Mouse (Mus musculus): ENCODE data around the gene Ficd. TPM values are rescaled to one million over a fixed set of nuclear protein-coding genes. Genes with fewer than 3 reads are reported as not detected.

The Ficd gene
- polyA plus RNA-seq, 1 experiment: 8.5 TPM

DNA sequence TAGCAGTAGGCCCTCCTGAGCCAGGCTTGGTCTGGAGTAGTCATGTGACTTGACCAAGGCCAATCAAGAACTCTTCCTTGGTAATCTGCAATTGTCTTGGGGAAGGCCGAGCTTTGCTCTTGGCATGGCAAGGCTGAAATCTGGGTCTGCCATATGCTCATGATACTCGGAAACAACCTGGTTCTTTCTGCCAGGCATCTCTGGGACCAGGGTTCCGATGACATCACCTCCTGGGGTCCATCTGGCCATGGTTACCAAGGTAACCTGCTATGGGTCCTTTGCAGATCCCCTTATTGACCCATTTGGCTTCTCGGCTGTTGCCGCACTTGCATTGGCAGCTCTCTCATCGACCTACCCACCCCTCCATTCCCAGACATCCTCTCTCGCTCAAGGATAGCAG is 7.6 kb upstream of the Ficd start:
- no peak for TF ChIP-seq POLR2A (IDR thresholded peaks at IDR 0.05; ENCODE audit: extremely low read depth, insufficient read depth, low read length)
- H3K4me1 ChIP-seq (ENCODE audit: control insufficient read depth, insufficient read depth, low read length): peaks cover 3% of the 10 kb centered on the region
- H3K27ac ChIP-seq (ENCODE audit: insufficient read depth, low read length): no peak overlapping the region
- H3K4me3 ChIP-seq (ENCODE audit: insufficient read depth, low read length): no peak overlapping the region

DNA sequence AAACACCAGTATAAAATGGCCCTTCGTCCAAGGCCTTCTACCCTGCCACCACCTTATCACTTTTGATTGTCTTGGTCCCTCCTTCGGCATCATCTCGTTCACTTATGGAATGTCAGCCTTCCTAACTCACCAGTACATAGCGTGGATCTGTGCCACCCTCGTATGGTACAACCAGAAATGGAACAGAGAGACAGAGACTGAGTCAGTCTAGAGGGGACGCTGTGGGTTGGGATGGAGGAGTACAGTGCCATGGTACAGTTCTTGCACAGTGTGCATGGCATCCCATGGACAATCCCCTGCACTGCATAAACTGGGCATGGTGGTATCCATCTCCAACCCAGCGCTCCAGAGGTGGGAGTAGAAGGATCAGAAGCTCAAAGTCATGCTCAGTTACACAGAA is 6.9 kb upstream of the Ficd start:
- no peak overlapping the region for H3K4me3 ChIP-seq (ENCODE audit: insufficient read depth, low read length)
- no peak overlapping the region for H3K27ac ChIP-seq (ENCODE audit: insufficient read depth, low read length)
- TF ChIP-seq CTCF (IDR thresholded peaks at IDR 0.05; ENCODE audit: extremely low read depth, insufficient read depth, low read length): no peak
- TF ChIP-seq POLR2A (IDR thresholded peaks at IDR 0.05; ENCODE audit: extremely low read depth, insufficient read depth, low read length): no peak
- peaks cover 3% of the 10 kb centered on the region for H3K4me1 ChIP-seq (ENCODE audit: control insufficient read depth, insufficient read depth, low read length)

DNA sequence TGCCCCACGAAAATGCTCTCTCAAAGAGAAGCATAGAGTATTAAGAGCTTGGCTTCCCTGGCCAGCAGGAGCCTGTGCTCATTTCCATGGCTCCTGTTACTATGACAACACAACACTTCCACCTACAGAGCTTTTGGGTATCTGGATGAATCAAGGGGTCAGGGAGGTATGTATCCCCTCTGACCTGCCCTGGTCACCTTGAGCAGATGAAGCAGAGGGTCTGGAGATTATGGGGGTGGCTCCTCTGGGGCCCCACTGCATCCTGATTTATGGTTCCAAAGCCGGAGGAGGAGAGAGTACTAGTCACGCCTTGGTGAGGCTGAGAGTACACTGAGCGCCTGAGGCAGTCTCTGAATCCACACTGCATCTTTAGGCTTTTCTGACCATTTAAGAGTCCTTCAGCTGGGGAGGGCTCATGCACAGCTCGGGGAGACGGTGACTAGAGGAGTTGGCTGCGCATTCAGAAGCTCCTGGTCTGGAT is 4.9 kb upstream of the Ficd start:
- Histone ChIP-seq H3K4me3 (ENCODE audit: insufficient read depth, low read length) (no peak overlapping the region), H3K27ac (ENCODE audit: insufficient read depth, low read length) (no peak overlapping the region), H3K4me1 (ENCODE audit: control insufficient read depth, insufficient read depth, low read length) (peaks cover 3% of the 10 kb centered on the region)
- TF ChIP-seq POLR2A (IDR thresholded peaks at IDR 0.05; ENCODE audit: extremely low read depth, insufficient read depth, low read length) (0 out of 2 replicates have a peak, but pooled peaks have one; percentile 20), CTCF (IDR thresholded peaks at IDR 0.05; ENCODE audit: extremely low read depth, insufficient read depth, low read length) (no peak)

DNA sequence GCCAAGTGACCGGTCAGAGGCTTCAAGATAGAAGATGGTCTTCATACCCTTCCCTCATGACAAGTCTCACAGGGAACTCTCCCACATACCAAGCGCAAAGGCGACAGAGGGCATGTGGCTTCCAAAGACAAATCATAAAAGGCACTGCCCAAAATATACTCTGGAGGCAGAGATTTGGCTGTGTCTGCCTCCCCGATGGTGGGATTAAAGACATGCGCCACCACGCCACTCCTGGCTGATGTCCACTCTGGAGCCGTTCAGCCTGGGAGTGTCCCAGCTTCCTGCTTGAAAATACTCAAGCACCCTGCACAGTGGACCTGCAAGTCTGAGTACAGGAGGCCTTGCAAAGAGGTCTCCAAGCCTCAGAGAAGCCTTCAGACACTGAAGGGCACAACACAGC is 4.4 kb upstream of the Ficd start:
- Histone ChIP-seq H3K27ac (ENCODE audit: insufficient read depth, low read length) (no peak overlapping the region), H3K4me3 (ENCODE audit: insufficient read depth, low read length) (no peak overlapping the region), H3K4me1 (ENCODE audit: control insufficient read depth, insufficient read depth, low read length) (peaks cover 3% of the 10 kb centered on the region)
- TF ChIP-seq CTCF (IDR thresholded peaks at IDR 0.05; ENCODE audit: extremely low read depth, insufficient read depth, low read length): no peak
- TF ChIP-seq POLR2A (IDR thresholded peaks at IDR 0.05; ENCODE audit: extremely low read depth, insufficient read depth, low read length): no peak

DNA sequence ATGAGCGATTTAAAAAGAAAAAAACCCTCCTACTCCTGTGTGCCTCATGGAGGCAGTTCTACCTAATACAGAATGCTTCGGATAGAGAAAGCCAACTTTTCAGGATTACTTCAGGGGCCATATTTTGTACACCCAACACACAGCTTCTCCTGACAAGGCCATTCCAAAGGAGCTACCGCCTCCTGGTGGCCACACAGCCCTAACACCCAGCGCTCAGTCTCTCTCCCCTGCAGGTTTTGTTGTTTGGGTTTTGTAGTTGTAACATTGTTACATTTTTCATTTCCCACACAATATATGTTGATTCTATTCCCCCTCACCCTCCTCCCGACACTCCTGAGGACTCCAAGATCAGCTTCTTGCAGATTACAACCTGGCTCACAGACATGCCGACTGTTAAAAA is 3.4 kb upstream of the Ficd start:
- peak; percentile 84 for TF ChIP-seq CTCF (IDR thresholded peaks at IDR 0.05; ENCODE audit: extremely low read depth, insufficient read depth, low read length)
- no peak for TF ChIP-seq POLR2A (IDR thresholded peaks at IDR 0.05; ENCODE audit: extremely low read depth, insufficient read depth, low read length)
- Histone ChIP-seq H3K4me3 (ENCODE audit: insufficient read depth, low read length) (no peak overlapping the region), H3K27ac (ENCODE audit: insufficient read depth, low read length) (no peak overlapping the region), H3K4me1 (ENCODE audit: control insufficient read depth, insufficient read depth, low read length) (peaks cover 3% of the 10 kb centered on the region)

DNA sequence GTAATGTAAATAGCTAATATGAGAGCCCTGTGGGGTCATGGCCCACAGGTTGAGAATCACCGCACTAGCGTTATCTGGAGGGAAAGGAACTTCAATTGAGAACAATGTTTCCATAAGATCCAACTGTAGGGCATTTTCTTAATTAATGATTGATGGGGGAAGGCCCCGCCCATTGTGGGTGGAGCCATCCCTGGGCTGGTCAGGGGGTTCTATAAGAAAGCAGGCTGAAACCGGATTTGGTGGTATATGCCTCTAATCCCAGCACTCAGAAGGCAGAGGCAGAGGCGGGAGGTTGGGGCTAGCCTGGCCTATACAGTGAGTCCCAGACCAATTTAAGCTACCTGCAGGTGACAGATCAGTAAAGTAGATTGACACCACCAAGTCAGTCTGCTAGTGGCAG is 1.2 kb upstream of the Ficd start:
- H3K27ac ChIP-seq (ENCODE audit: insufficient read depth, low read length): no peak overlapping the region
- H3K4me1 ChIP-seq (ENCODE audit: control insufficient read depth, insufficient read depth, low read length): peaks cover 3% of the 10 kb centered on the region
- TF ChIP-seq POLR2A (IDR thresholded peaks at IDR 0.05; ENCODE audit: extremely low read depth, insufficient read depth, low read length) (no peak), CTCF (IDR thresholded peaks at IDR 0.05; ENCODE audit: extremely low read depth, insufficient read depth, low read length) (no peak)
- H3K4me3 ChIP-seq (ENCODE audit: insufficient read depth, low read length): no peak overlapping the region

DNA sequence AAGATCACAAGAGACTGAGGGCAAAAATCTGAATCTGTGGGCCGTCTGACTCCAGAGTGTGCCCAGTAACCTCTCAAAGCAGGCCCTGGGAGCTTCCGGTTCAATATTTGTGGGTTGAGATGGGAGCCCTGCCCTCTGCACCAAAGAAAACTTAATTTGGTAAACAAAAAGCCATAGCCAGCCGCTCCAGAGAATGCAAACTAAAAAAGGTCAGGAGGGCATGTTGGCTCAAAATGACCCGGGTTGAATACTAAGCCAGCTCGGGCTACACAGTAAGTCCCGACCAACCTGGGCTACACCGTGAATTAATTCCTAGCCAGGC is 619 bp upstream of the Ficd start:
- Histone ChIP-seq H3K4me1 (ENCODE audit: control insufficient read depth, insufficient read depth, low read length) (peaks cover 3% of the 10 kb centered on the region), H3K4me3 (ENCODE audit: insufficient read depth, low read length) (peak overlapping the region; percentile 97), H3K27ac (ENCODE audit: insufficient read depth, low read length) (peak overlapping the region; percentile 55)
- TF ChIP-seq POLR2A (IDR thresholded peaks at IDR 0.05; ENCODE audit: extremely low read depth, insufficient read depth, low read length) (no peak), CTCF (IDR thresholded peaks at IDR 0.05; ENCODE audit: extremely low read depth, insufficient read depth, low read length) (no peak)

DNA sequence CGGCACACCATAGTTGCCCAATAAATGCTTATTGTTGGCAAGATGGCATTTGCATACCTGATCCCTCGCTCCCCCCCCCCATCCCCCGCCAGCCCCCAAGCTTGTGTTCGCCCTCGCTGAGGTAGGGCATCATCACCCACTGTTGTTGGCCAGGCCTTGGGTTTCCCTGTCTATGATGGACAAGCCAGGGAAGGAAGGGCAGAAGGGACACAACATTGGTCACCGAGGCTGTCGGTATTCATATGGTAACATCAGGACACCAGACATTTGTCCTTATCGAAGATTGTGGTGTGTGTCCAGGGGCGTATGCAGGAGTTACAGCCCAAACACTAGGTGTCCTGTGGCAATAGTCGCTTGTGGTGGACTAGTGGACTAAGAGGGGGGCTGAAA is 505 bp downstream of the Ficd start:
- TF ChIP-seq CTCF (IDR thresholded peaks at IDR 0.05; ENCODE audit: extremely low read depth, insufficient read depth, low read length): no peak
- TF ChIP-seq POLR2A (IDR thresholded peaks at IDR 0.05; ENCODE audit: extremely low read depth, insufficient read depth, low read length): no peak
- H3K4me3 ChIP-seq (ENCODE audit: insufficient read depth, low read length): peak overlapping the region; percentile 97
- no peaks in the 10 kb centered on the region; the same call in none of the 2 replicates for H3K4me1 ChIP-seq (ENCODE audit: control insufficient read depth, insufficient read depth, low read length)
- H3K27ac ChIP-seq (ENCODE audit: insufficient read depth, low read length): peak overlapping the region; percentile 75; the same call in 1 of the 2 replicates

DNA sequence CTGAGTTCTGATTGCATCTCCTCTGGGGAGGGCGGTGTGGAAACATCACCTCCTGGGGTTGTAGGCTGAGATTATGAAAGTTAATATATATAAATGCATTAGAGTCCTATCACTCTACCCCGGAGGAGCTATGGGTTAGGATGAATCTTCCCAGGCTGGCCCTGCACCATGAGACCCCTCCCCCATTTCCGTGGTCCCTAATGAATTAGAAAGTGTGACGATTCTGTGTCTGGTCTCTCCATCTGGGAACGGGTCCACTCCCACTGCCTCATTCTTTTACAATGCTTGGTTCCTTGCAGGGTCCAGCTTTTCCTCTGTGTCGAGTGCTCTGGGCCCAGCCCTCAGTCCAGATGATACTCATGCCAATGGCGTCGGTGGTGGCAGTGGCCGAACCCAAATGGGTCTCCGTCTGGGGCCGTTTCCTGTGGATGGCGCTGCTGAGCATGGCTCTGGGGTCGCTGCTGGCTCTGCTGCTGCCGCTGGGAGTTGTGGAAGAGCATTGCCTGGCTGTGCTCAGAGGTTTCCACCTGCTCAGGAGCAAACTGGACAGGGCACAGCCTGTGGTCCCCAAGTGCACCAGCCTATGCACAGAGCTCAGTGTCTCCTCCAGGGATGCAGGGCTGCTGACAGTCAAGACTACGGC is 1.0 kb downstream of the Ficd start:
- TF ChIP-seq CTCF (IDR thresholded peaks at IDR 0.05; ENCODE audit: extremely low read depth, insufficient read depth, low read length) (no peak), POLR2A (IDR thresholded peaks at IDR 0.05; ENCODE audit: extremely low read depth, insufficient read depth, low read length) (no peak)
- H3K4me3 ChIP-seq (ENCODE audit: insufficient read depth, low read length): peak overlapping the region; percentile 97
- H3K27ac ChIP-seq (ENCODE audit: insufficient read depth, low read length): no peak overlapping the region
- no peaks in the 10 kb centered on the region; the same call in none of the 2 replicates for H3K4me1 ChIP-seq (ENCODE audit: control insufficient read depth, insufficient read depth, low read length)

DNA sequence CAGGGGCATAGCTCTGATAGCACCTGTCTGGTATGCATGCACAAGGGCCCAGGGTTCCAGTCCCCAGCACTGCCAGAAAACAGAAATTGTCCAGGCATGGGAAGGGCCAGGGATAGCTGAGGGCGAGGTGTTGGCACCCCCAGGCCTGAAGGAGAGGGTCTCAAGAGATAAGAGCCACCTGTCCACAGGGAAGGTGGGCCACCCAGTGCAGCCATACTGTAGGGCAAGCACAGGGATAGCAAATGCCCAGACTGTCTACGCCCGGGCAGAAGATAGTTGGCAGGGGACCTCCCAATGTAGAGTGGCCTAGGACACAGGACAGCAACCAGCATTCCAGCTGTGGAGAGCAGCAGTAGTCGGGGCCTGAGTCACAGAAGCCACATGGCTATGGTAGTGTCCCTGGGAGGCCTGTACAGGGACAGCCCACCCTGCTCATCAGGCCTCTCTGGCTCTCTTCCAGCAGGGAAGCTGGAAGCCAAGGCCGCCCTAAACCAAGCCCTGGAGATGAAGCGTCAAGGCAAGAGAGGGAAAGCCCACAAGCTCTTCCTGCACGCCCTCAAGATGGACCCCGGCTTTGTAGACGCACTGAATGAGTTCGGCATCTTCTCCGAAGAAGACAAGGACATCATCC is 2.1 kb downstream of the Ficd start:
- H3K4me3 ChIP-seq (ENCODE audit: insufficient read depth, low read length): no peak overlapping the region
- H3K4me1 ChIP-seq (ENCODE audit: control insufficient read depth, insufficient read depth, low read length): no peaks in the 10 kb centered on the region; the same call in none of the 2 replicates
- TF ChIP-seq POLR2A (IDR thresholded peaks at IDR 0.05; ENCODE audit: extremely low read depth, insufficient read depth, low read length) (no peak), CTCF (IDR thresholded peaks at IDR 0.05; ENCODE audit: extremely low read depth, insufficient read depth, low read length) (no peak)

More for the DNA sequence above, 2.1 kb downstream of the Ficd start:
- H3K27ac ChIP-seq (ENCODE audit: insufficient read depth, low read length): no peak overlapping the region
